Mouse (Mus musculus): ENCODE measurements around the gene Rnf167. TPM values are rescaled to one million over a fixed set of nuclear protein-coding genes. Genes with fewer than 3 reads are reported as not detected.

Gene Rnf167
- polyA plus RNA-seq, 1 experiment, result 91.1 TPM

DNA sequence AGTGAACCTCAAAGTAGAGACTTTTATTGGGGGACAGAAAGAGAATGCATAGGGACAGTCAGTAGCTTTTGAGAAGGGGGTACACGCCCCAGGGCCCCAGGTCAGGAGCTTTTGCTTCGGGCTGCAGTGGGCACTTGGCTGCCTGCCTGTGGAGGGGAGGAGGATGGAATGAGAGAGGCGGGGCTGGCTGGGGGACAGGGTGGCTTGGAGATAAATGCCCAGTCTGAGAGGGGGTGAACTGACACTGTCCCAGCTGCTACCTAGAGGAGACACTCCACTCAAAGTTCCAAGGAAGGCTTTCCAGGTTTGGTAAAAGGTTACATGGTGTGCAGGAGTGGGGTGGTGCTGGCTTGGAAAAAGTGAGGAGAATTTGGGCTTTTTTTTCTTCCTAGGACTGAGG is 9.9 kb downstream of the Rnf167 start, which contains the start of gene Eno3:
Gene Eno3, plus strand, starts transcription at position 239 of the 400 bp plus-strand sequence.
- DNase-seq (ENCODE audit: low read depth), result no peak
- no peak for TF ChIP-seq POLR2A (IDR thresholded peaks at IDR 0.05; ENCODE audit: borderline replicate concordance, extremely low read depth, insufficient read depth, insufficient read length, poor library complexity, severe bottlenecking)
- no peak for TF ChIP-seq CTCF (IDR thresholded peaks at IDR 0.05; ENCODE audit: borderline replicate concordance, extremely low read depth, insufficient read depth, insufficient read length)

DNA sequence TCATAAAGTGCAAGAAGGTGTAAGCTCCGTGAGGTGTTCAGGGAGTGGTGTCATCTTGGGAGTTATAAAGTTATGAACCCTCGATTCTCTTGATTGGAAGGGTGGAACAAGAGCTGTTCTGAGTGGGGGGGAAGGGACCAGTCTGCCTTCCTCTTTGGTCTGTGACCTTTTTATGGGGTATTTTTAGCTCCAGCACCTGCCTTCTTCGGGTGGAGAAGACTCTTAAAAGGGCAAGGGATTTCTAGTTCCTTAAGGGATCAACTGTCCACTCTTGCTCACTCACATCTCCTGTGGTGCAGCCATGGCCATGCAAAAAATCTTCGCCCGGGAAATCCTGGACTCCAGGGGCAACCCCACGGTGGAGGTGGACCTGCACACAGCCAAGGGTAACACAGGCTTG is 10.5 kb downstream of the Rnf167 start:
- no peak for TF ChIP-seq CTCF (IDR thresholded peaks at IDR 0.05; ENCODE audit: borderline replicate concordance, extremely low read depth, insufficient read depth, insufficient read length)
- TF ChIP-seq POLR2A (IDR thresholded peaks at IDR 0.05; ENCODE audit: borderline replicate concordance, extremely low read depth, insufficient read depth, insufficient read length, poor library complexity, severe bottlenecking), result no peak
- no peak for DNase-seq (ENCODE audit: low read depth)

DNA sequence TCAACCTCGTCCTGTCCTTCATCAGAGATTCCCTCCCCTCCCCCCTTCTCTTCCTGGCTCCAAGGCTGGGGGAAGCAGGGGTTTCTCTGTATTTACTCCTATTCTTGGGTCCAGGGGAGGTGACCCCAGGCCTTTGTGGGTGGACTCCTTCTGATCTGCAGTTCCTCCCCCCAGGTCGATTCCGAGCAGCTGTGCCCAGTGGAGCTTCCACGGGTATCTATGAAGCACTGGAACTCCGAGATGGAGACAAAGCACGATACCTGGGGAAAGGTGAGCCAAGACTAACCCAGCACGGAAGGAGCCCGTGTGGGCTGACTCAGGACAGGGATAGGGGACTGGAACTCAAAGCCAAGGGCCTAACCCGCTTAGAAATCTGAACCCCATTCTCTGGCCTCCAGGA is 11.0 kb downstream of the Rnf167 start:
- no peak for TF ChIP-seq CTCF (IDR thresholded peaks at IDR 0.05; ENCODE audit: borderline replicate concordance, extremely low read depth, insufficient read depth, insufficient read length)
- no peak for TF ChIP-seq POLR2A (IDR thresholded peaks at IDR 0.05; ENCODE audit: borderline replicate concordance, extremely low read depth, insufficient read depth, insufficient read length, poor library complexity, severe bottlenecking)
- no peak for DNase-seq (ENCODE audit: low read depth)

DNA sequence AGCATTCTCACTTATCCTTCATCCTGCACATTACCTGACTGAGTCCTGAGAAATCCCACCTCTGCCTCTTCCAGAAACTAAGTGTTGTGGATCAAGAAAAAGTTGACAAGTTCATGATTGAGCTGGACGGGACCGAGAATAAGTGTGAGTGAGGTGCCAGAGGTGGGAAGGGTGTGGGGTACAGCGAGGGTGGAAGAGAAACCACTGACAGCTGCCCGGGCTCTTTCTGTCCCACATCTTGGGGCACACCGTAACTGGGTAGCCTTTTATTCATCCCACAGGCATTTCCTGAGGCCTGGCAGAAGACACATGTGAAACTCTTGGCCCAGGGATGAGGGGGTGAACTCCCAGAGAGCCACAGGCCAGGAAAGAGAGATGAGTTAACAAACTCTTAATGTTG is 11.5 kb downstream of the Rnf167 start:
- no peak for DNase-seq (ENCODE audit: low read depth)
- TF ChIP-seq CTCF (IDR thresholded peaks at IDR 0.05; ENCODE audit: borderline replicate concordance, extremely low read depth, insufficient read depth, insufficient read length) (no peak), POLR2A (IDR thresholded peaks at IDR 0.05; ENCODE audit: borderline replicate concordance, extremely low read depth, insufficient read depth, insufficient read length, poor library complexity, severe bottlenecking) (no peak)

DNA sequence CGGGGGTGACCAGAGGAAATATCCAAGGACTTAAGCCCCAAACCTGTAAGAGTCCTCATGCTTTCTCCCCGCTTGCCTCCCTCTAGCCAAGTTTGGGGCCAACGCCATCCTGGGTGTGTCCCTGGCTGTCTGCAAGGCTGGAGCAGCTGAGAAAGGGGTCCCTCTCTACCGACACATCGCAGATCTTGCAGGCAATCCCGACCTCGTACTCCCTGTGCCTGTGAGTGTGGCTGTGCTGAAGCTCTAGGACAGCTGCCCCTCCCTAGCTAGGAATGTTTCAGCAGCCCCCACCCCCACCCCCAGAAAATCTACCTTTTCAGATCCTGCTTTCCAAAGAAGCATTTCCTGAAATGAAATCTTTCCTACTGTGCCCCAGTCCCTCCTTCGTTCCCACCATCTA is 11.9 kb downstream of the Rnf167 start:
- TF ChIP-seq POLR2A (IDR thresholded peaks at IDR 0.05; ENCODE audit: borderline replicate concordance, extremely low read depth, insufficient read depth, insufficient read length, poor library complexity, severe bottlenecking), result no peak
- TF ChIP-seq CTCF (IDR thresholded peaks at IDR 0.05; ENCODE audit: borderline replicate concordance, extremely low read depth, insufficient read depth, insufficient read length), result no peak
- no peak for DNase-seq (ENCODE audit: low read depth)

DNA sequence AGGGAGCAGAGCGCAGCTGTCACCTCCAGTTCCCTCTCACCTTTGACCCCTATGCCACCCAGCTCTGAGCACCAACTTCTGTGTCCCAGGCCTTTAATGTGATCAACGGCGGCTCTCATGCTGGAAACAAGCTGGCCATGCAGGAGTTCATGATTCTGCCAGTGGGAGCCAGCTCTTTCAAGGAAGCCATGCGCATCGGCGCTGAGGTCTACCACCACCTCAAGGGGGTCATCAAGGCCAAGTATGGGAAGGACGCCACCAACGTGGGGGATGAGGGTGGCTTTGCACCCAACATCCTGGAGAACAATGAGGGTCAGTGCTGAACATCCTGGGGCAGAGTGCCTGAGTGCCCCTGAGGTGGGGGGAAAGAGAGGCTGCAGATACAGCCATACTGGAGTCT is 13.5 kb downstream of the Rnf167 start:
- no peak for DNase-seq (ENCODE audit: low read depth)
- TF ChIP-seq POLR2A (IDR thresholded peaks at IDR 0.05; ENCODE audit: borderline replicate concordance, extremely low read depth, insufficient read depth, insufficient read length, poor library complexity, severe bottlenecking) (no peak), CTCF (IDR thresholded peaks at IDR 0.05; ENCODE audit: borderline replicate concordance, extremely low read depth, insufficient read depth, insufficient read length) (no peak)

DNA sequence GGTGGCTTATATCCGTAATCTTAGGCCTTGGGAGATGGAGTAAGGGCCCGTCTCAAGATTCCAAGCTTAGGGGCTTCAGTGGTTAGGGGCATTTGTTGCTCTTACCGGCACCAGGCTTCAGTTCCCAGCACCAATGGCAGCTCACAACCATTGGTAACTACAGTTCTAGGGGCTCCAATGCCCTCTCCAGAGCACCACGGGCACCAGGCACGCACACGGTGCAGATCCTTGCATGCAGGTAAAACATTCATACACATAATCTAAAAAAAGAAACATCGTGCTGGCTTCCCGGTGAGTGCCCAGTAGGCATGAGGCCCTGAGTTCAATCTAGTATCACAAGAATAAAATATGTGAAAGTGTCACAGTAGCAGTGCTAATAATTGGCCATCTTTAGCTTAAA is 16.1 kb downstream of the Rnf167 start:
- DNase-seq (ENCODE audit: low read depth), result no peak
- TF ChIP-seq POLR2A (IDR thresholded peaks at IDR 0.05; ENCODE audit: borderline replicate concordance, extremely low read depth, insufficient read depth, insufficient read length, poor library complexity, severe bottlenecking), result no peak
- no peak for TF ChIP-seq CTCF (IDR thresholded peaks at IDR 0.05; ENCODE audit: borderline replicate concordance, extremely low read depth, insufficient read depth, insufficient read length)

DNA sequence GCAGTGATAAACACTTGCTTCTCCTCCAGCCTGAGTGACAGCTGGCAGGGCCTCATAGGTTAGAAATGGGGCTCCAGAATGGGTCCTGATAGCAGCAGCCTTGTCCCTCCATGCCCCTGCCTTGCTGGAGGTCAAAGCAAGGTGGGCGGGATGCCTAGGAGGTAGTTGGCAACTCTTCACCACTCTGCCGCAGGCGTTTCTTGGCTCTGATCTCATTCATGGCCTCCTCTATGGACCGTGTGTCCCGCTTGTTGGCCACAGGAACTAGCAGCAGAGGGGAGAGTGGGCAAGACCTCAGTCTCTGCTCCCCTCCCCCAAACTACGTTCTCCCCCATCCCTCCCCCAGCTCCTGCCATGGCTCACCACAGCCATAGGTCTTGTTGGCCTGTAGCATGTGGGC is 16.9 kb downstream of the Rnf167 start:
- DNase-seq (ENCODE audit: low read depth), result no peak
- TF ChIP-seq POLR2A (IDR thresholded peaks at IDR 0.05; ENCODE audit: borderline replicate concordance, extremely low read depth, insufficient read depth, insufficient read length, poor library complexity, severe bottlenecking) (no peak), CTCF (IDR thresholded peaks at IDR 0.05; ENCODE audit: borderline replicate concordance, extremely low read depth, insufficient read depth, insufficient read length) (no peak)

DNA sequence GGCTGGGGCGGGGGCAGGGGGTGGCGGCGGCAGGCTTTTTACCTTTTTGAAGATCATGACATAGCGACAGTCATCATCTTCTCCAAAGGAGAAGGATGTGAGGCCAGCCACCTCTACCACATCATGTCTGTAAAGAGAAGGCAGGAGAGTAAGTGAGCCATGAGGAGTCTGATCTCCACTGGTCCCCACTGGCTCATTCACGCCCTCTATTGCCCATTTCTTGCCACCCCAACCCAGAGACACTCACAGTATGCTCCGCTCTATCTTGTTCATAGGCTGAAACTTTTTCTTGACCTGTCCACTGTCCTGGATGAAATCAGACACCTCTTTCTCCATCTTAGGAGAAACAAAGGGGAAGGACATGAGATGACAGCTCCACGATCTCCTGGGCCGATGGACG is 17.7 kb downstream of the Rnf167 start:
- DNase-seq (ENCODE audit: low read depth), result no peak

DNA sequence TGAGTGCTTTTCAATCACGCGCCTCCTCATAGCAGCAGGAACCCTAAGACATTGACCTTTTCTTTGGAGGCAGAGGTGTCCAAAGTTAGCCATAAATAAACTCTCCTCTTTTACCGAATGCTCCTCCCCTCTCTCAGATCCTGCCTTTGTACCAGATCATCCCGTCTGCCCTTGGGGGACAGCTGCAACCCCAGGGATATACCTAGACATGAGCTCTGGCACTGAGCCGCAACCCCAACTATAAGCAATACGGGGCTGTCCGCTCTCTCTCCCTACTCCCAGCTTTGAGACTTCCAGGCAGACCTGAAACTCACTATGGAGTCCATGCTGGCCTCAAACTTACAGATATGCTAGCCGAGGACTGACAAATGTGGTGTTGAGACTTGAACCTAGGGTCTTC is 19.7 kb downstream of the Rnf167 start:
- TF ChIP-seq CTCF (IDR thresholded peaks at IDR 0.05; ENCODE audit: borderline replicate concordance, extremely low read depth, insufficient read depth, insufficient read length) (no peak), POLR2A (IDR thresholded peaks at IDR 0.05; ENCODE audit: borderline replicate concordance, extremely low read depth, insufficient read depth, insufficient read length, poor library complexity, severe bottlenecking) (no peak)
- DNase-seq (ENCODE audit: low read depth), result no peak

More for the DNA sequence above, 17.7 kb downstream of the Rnf167 start:
- TF ChIP-seq POLR2A (IDR thresholded peaks at IDR 0.05; ENCODE audit: borderline replicate concordance, extremely low read depth, insufficient read depth, insufficient read length, poor library complexity, severe bottlenecking) (no peak), CTCF (IDR thresholded peaks at IDR 0.05; ENCODE audit: borderline replicate concordance, extremely low read depth, insufficient read depth, insufficient read length) (no peak)

DNA sequence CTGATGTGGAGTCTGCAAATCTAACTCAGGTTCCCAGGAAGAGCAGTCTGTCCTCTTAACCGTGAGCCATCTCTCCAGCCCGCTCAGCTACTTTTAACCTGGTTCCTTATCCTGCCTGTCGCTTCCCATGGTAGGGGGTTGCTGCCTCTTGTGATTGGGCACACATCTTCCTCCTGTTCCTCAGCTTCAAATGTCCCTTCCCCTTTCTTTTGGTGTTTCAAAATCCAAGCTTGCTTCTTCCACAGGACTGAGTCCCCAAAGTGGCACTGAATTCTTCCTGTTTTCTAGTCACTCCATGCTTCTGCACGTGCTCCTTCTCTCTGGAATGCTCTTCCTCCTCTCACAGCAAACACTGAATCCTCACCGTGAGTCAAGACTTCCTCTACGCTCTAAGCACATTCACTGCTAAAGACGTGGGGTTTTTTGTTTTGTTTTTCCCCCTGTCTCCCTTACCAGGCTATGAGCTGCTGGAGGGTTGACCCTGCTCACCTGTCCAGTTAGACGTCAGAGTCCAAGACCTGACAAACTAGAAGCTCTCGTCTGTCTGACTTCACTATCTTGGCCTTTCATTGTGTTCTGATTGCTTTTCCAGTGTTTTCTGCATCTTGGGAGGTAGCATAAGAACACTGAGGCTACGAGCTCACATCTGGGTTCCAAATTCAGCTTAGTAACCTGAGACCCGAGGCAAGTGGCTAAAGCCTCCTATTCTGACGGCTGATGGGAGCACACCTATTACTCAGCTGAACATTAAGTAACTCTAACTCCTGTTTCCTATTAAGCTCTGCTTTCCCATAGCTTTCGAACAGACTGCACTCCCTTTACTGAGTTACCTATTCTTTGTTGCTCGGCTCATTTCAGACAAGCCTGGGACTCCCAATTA is 20.5 kb downstream of the Rnf167 start:
- TF ChIP-seq POLR2A (IDR thresholded peaks at IDR 0.05; ENCODE audit: borderline replicate concordance, extremely low read depth, insufficient read depth, insufficient read length, poor library complexity, severe bottlenecking) (no peak), CTCF (IDR thresholded peaks at IDR 0.05; ENCODE audit: borderline replicate concordance, extremely low read depth, insufficient read depth, insufficient read length) (no peak)
- DNase-seq (ENCODE audit: low read depth), result no peak

DNA sequence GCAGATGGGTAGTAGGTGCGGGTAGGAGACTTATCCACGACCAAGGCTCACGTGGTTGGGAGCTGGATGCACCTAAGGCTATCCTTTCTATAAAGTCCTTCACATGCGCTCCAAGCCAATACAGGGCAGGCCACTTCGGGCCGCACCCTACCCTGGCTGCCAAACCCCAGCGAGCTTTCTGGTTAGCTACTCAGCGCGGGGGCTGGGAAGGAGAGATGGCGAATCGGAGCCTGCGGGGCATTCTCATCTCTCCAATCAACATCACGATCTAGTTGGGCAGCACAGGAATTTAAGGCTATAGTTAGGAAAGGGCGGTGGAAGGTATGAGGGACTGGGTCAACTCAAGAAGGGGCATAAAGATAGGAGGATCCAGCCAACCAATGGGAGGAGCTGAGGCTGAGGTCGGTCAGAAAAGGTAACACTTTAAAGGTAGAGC is 21.3 kb downstream of the Rnf167 start:
- DNase-seq (ENCODE audit: low read depth), result no peak
- no peak for TF ChIP-seq CTCF (IDR thresholded peaks at IDR 0.05; ENCODE audit: borderline replicate concordance, extremely low read depth, insufficient read depth, insufficient read length)
- TF ChIP-seq POLR2A (IDR thresholded peaks at IDR 0.05; ENCODE audit: borderline replicate concordance, extremely low read depth, insufficient read depth, insufficient read length, poor library complexity, severe bottlenecking), result no peak

Data from brain, embryonic 14.5 days (tissue).